Mouse (Mus musculus) E14TG2a.4 (cell line): ENCODE results near the gene Mllt6.

Source experiments
- CTCF ChIP-seq: conservative IDR thresholded peaks from 2 replicates; pipeline ENCODE4 v1.5.1; 2014; ENCODE audit warnings: low read length
- NANOG ChIP-seq: IDR thresholded peaks from 2 replicates; pipeline ENCODE4 v1.6.1; 2014; ENCODE audit warnings: borderline replicate concordance, low read length, mixed read lengths
- POU5F1 ChIP-seq: IDR thresholded peaks from 2 replicates; pipeline ENCODE4 v1.6.1; 2014; ENCODE audit warnings: low read length, borderline replicate concordance

DNA sequence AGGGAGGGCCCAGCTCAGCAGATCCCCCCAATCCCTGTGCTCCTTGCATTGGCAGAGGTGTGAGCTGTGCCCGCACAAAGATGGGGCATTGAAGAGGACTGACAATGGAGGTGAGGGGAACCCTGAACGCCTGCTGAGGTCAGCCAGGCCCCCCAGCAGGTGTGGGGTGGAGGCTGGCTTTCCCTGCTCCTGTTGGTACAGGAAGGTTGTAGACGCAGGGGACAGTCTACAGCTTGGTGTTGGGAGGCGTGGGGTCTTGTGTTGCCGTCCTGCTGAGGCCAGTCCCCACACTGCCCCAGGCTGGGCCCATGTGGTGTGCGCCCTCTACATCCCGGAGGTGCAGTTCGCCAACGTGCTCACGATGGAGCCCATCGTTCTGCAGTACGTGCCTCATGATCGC, 2.2 kb downstream of the Mllt6 start:
- TF ChIP-seq CTCF (no peak), NANOG (no peak), POU5F1 (no peak)
